12 mouse cellular contexts compared by ENCODE assay signal in the genomic region with DNA sequence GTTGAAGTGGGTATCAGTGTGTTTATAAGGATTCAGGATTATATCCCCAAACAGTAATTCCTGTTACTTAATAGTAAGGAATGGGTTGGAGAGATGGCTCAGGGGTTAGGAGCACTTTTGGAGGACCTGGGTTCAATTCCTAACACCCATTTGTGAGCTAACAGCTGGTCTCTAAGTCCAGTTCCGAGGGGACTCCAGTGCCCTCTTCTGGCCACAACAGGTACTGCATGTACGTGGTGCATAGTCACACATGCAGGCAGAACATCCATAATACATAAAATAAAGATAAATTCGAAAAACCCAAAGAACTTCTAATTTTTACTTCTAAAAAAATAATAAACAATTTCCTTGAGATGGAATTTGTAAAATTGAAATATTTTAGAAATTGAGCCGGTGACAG. TPM values are rescaled to one million over a fixed set of nuclear protein-coding genes. Genes with fewer than 3 reads are reported as not detected.
DNase-seq lines count a peak whose midpoint lies in the region; ATAC-seq and TF ChIP-seq lines count a peak whose summit lies in the region.
"Had no signal": no experiment of that assay in that cellular context is flagged by ENCODE, and none has a peak within 500 bp of the region (broad histone marks: within the 10 kb centered on the region; RNA-seq: fewer than 3 reads in every experiment).

No protein-coding gene starts in this region.

- WGBS in cerebellum, adult 2 months = 87% methylated on average over 4 of the region's 4 CpGs
- WGBS in liver, adult 2 months = 94% methylated on average over 4 of the region's 4 CpGs
- 69% methylated on average over 4 of the region's 4 CpGs for WGBS in liver, embryonic 12.5 days (ENCODE audit: insufficient replicate concordance)
- 90% methylated on average over 4 of the region's 4 CpGs for WGBS in stomach, postnatal 0 days
- 87% methylated on average over 4 of the region's 4 CpGs for WGBS in midbrain, embryonic 16.5 days

- H3K27ac ChIP-seq in cerebellum, adult 2 months (ENCODE audit: insufficient read depth, low read length) = no peak overlapping the region
- H3K27ac ChIP-seq in liver, adult 2 months (replicated peaks; ENCODE audit: insufficient read depth, low read depth, low read length) = no peak overlapping the region
- no peak overlapping the region for H3K27ac ChIP-seq in liver, embryonic 12.5 days
- H3K27ac ChIP-seq in bone marrow macrophage, adult 2 months (ENCODE audit: insufficient read depth, low read depth, low read length) = no peak overlapping the region
- no peak overlapping the region for H3K27ac ChIP-seq in stomach, postnatal 0 days (replicated peaks)
- no peak overlapping the region for H3K27ac ChIP-seq in midbrain, embryonic 16.5 days (ENCODE audit: low read length)

- no peak for ATAC-seq in liver, embryonic 12.5 days
- ATAC-seq in stomach, postnatal 0 days (ENCODE audit: low FRiP score, low TSS enrichment) = no peak
- ATAC-seq in midbrain, embryonic 16.5 days = no peak

- no peak for DNase-seq in cerebellum, adult 2 months
- no peak for DNase-seq in cerebellum, adult 18-20 months
- DNase-seq in liver, adult 2 months (ENCODE audit: extremely low read depth, low read depth, low spot score) = no peak
- DNase-seq in stomach, postnatal 0 days (ENCODE audit: low spot score) = no peak
- DNase-seq in gastrocnemius, adult 18-20 months (ENCODE audit: low spot score) = no peak
- DNase-seq: cerebellum, adult 11 months; kidney, adult 8-10 months; spleen, adult 18-20 months had no signal

- no peaks in the 10 kb centered on the region for H3K9me3 ChIP-seq in liver, embryonic 12.5 days (replicated peaks)
- H3K9me3 ChIP-seq in stomach, postnatal 0 days (ENCODE audit: control insufficient read depth, low read length) = no peaks in the 10 kb centered on the region
- peaks cover 2% of the 10 kb centered on the region; the same call in 1 of the 2 replicates for H3K9me3 ChIP-seq in midbrain, embryonic 16.5 days (replicated peaks; ENCODE audit: control insufficient read depth, low read length, poor library complexity, severe bottlenecking)

- no peaks in the 10 kb centered on the region for H3K27me3 ChIP-seq in cerebellum, adult 2 months (ENCODE audit: control insufficient read depth, insufficient read depth, low read length)
- H3K27me3 ChIP-seq in liver, adult 2 months (ENCODE audit: control insufficient read depth, insufficient read depth, low read length) = no peaks in the 10 kb centered on the region
- H3K27me3 ChIP-seq in liver, embryonic 12.5 days (replicated peaks) = no peaks in the 10 kb centered on the region
- no peaks in the 10 kb centered on the region for H3K27me3 ChIP-seq in stomach, postnatal 0 days (ENCODE audit: control insufficient read depth, insufficient read depth, low read length)
- H3K27me3 ChIP-seq in midbrain, embryonic 16.5 days (ENCODE audit: control insufficient read depth, insufficient read depth, low read depth, low read length) = no peaks in the 10 kb centered on the region

- TF ChIP-seq POLR2A in cerebellum, adult 2 months (IDR thresholded peaks at IDR 0.05; ENCODE audit: borderline replicate concordance, insufficient read depth, low read length) = no peak
- no peak for TF ChIP-seq POLR2A in liver, adult 2 months (IDR thresholded peaks at IDR 0.05; ENCODE audit: extremely low read depth, insufficient read depth, low read length)
- no peak for TF ChIP-seq POLR2A in bone marrow macrophage, adult 2 months (IDR thresholded peaks at IDR 0.05; ENCODE audit: borderline replicate concordance, low read depth, low read length)

- TF ChIP-seq EP300 in stomach, postnatal 0 days (optimal IDR thresholded peaks at IDR 0.05) = no peak

- no peak overlapping the region for H3K9ac ChIP-seq in liver, adult 2 months (ENCODE audit: low read depth, low read length)
- no peak overlapping the region for H3K9ac ChIP-seq in liver, embryonic 12.5 days
- no peak overlapping the region for H3K9ac ChIP-seq in stomach, postnatal 0 days (ENCODE audit: low read length)
- no peak overlapping the region for H3K9ac ChIP-seq in midbrain, embryonic 16.5 days (ENCODE audit: low read depth, low read length)

- no peak overlapping the region for H3K4me3 ChIP-seq in cerebellum, adult 2 months (replicated peaks; ENCODE audit: insufficient read depth, low read depth, low read length)
- no peak overlapping the region for H3K4me3 ChIP-seq in liver, adult 2 months (ENCODE audit: insufficient read depth, low read depth, low read length)
- no peak overlapping the region for H3K4me3 ChIP-seq in liver, embryonic 12.5 days
- H3K4me3 ChIP-seq in bone marrow macrophage, adult 2 months (ENCODE audit: insufficient read depth, low read length) = no peak overlapping the region
- no peak overlapping the region for H3K4me3 ChIP-seq in stomach, postnatal 0 days (ENCODE audit: low read depth, low read length)
- no peak overlapping the region for H3K4me3 ChIP-seq in midbrain, embryonic 16.5 days (ENCODE audit: low read depth, low read length)
- H3K4me3 ChIP-seq: myocyte had no signal

- H3K4me2 ChIP-seq in liver, embryonic 12.5 days = no peak overlapping the region
- no peak overlapping the region for H3K4me2 ChIP-seq in stomach, postnatal 0 days (replicated peaks; ENCODE audit: low read depth)
- no peak overlapping the region for H3K4me2 ChIP-seq in midbrain, embryonic 16.5 days (ENCODE audit: low read length)

- no peaks in the 10 kb centered on the region; the same call in 1 of the 2 replicates for H3K4me1 ChIP-seq in cerebellum, adult 2 months (ENCODE audit: control insufficient read depth, insufficient read depth, low read length)
- no peaks in the 10 kb centered on the region for H3K4me1 ChIP-seq in liver, adult 2 months (ENCODE audit: control insufficient read depth, insufficient read depth, low read length)
- no peaks in the 10 kb centered on the region for H3K4me1 ChIP-seq in liver, embryonic 12.5 days
- H3K4me1 ChIP-seq in bone marrow macrophage, adult 2 months (ENCODE audit: control insufficient read depth, insufficient read depth, low read length) = peaks cover 6% of the 10 kb centered on the region; the same call in 1 of the 2 replicates
- no peaks in the 10 kb centered on the region for H3K4me1 ChIP-seq in stomach, postnatal 0 days (replicated peaks; ENCODE audit: control insufficient read depth, insufficient read depth)
- no peaks in the 10 kb centered on the region for H3K4me1 ChIP-seq in midbrain, embryonic 16.5 days (ENCODE audit: control insufficient read depth, insufficient read depth, low read length)

- H3K79me2 ChIP-seq in liver, adult 2 months (ENCODE audit: control insufficient read depth, insufficient read depth, low read length) = no peaks in the 10 kb centered on the region

- peak; percentile 53; the same call in 1 of the 2 replicates for TF ChIP-seq CTCF in cerebellum, adult 2 months (IDR thresholded peaks at IDR 0.05; ENCODE audit: borderline replicate concordance, insufficient read depth, low read depth, low read length)
- TF ChIP-seq CTCF in liver, adult 2 months (IDR thresholded peaks at IDR 0.05; ENCODE audit: low read depth, low read length) = peak; percentile 64; the same call in 1 of the 2 replicates
- TF ChIP-seq CTCF in bone marrow macrophage, adult 2 months (IDR thresholded peaks at IDR 0.05; ENCODE audit: low read depth, low read length) = peak; percentile 83
- peak; percentile 65 for TF ChIP-seq CTCF in stomach, postnatal 0 days (IDR thresholded peaks at IDR 0.05; ENCODE audit: low read depth)

- H3K36me3 ChIP-seq in liver, adult 2 months (ENCODE audit: control insufficient read depth, insufficient read depth, low read length) = peaks cover 23% of the 10 kb centered on the region
- H3K36me3 ChIP-seq in liver, embryonic 12.5 days = peaks cover 40% of the 10 kb centered on the region
- peaks cover 9% of the 10 kb centered on the region for H3K36me3 ChIP-seq in stomach, postnatal 0 days (ENCODE audit: control insufficient read depth, insufficient read depth, low read length)
- H3K36me3 ChIP-seq in midbrain, embryonic 16.5 days (ENCODE audit: control insufficient read depth, insufficient read depth, low read length) = peaks cover 39% of the 10 kb centered on the region

RNA-seq across cellular contexts. Expression of a gene that starts 47.5 kb away (rescaled TPM):
- polyA plus RNA-seq in cerebellum, adult 2 months (2012; rRNA removed) = 26.3 and 27.1 TPM in 2 replicates
- 6.4 and 6.8 TPM in 2 replicates for total RNA-seq in liver, adult 2 months (2014; rRNA removed)
- polyA plus RNA-seq in liver, adult 2 months (2012; rRNA removed) = 5.2 and 5.4 TPM in 2 replicates
- 10.0 and 11.5 TPM in 2 replicates for polyA plus RNA-seq in liver, embryonic 12.5 days (2016; fragmentation: Nextera tagmentation; extraction: Ambion mirVana)
- polyA plus RNA-seq in bone marrow macrophage, adult 2 months (2012; ENCODE audit: insufficient read depth, insufficient read length, missing spikeins) = 11.9 and 19.8 TPM in 2 replicates
- polyA plus RNA-seq in stomach, postnatal 0 days (2015; fragmentation: Nextera tagmentation; extraction: Ambion mirVana) = 7.0 and 8.2 TPM in 2 replicates
- total RNA-seq in gastrocnemius, adult 18-20 months (2021) = 1 to 10 TPM; 7.2 to 9.0 TPM
- 41.2 and 44.1 TPM in 2 replicates for polyA plus RNA-seq in midbrain, embryonic 16.5 days (2015; fragmentation: Nextera tagmentation; extraction: Ambion mirVana)
